Mouse (Mus musculus) left cerebral cortex, postnatal 14 days (tissue): ENCODE measurements around the gene Ltbp1. TPM values are rescaled to one million over a fixed set of nuclear protein-coding genes. Genes with fewer than 3 reads are reported as not detected.

Experiments
- DNase-seq, 2 experiments: peaks; one replicate each; pipeline ENCODE4 v3.0.0; 2021 to 2022; ENCODE audit warnings: low spot score in 2 of 2, mixed read lengths in 1 of 2
- intact Hi-C: fragments of 180-260 bp; cut with DNase I; formaldehyde crosslinking; loops from one replicate; pipeline ENCODE4 v1.15.1; 2025
- total RNA-seq, 2 experiments: library from RNA; stranded (reverse); gene quantifications; 2 replicates each; pipeline ENCODE4 v1.2.3; 2021

Ltbp1 gene
- total RNA-seq, 2 experiments from 2014 or later = 7.4 to 8.9 TPM

- intact Hi-C loops = no loop called here
- peak in 1 of 2 experiments; percentile 20 for DNase-seq
These were observed 302.0 kb downstream of the Ltbp1 start for GRCm38 (mm10) chr17:75307070-75308011.

- intact Hi-C loops = no loop called here
These were observed 311.7 kb downstream of the Ltbp1 start for GRCm38 (mm10) chr17:75317106-75317505.

GRCm38 (mm10) chr17:75323229-75323628 lies 317.9 kb downstream of the Ltbp1 start:
- intact Hi-C loops = no loop called here
- DNase-seq = no peak

More at GRCm38 (mm10) chr17:75317106-75317505, 311.7 kb downstream of the Ltbp1 start:
- peak in 1 of 2 experiments; percentile 11 for DNase-seq

GRCm38 (mm10) chr17:75323766-75324165 lies 318.4 kb downstream of the Ltbp1 start:
- DNase-seq = no peak
- intact Hi-C loops = no loop called here

GRCm38 (mm10) chr17:75328102-75328639 lies 322.8 kb downstream of the Ltbp1 start:
- no peak for DNase-seq
- intact Hi-C loops = no loop called here

- intact Hi-C loops = no loop called here
- no peak for DNase-seq
These were observed 325.0 kb downstream of the Ltbp1 start for GRCm38 (mm10) chr17:75330366-75330765.

- no peak for DNase-seq
- intact Hi-C loops = no loop called here
These were observed 326.1 kb downstream of the Ltbp1 start for GRCm38 (mm10) chr17:75331421-75331951.

- intact Hi-C loops = no loop called here
- DNase-seq = no peak
These were observed 326.9 kb downstream of the Ltbp1 start for GRCm38 (mm10) chr17:75332289-75332688.

- no peak for DNase-seq
- intact Hi-C loops = no loop called here
These were observed 327.6 kb downstream of the Ltbp1 start for GRCm38 (mm10) chr17:75333011-75333410.

- no peak for DNase-seq
- intact Hi-C loops = no loop called here
These were observed 328.4 kb downstream of the Ltbp1 start for GRCm38 (mm10) chr17:75333759-75334158.

GRCm38 (mm10) chr17:75335649-75336048 lies 330.3 kb downstream of the Ltbp1 start:
- no peak for DNase-seq
- intact Hi-C loops = no loop called here

- DNase-seq = no peak
These were observed 335.9 kb downstream of the Ltbp1 start for GRCm38 (mm10) chr17:75341227-75341626.

GRCm38 (mm10) chr17:75345116-75345515 lies 339.7 kb downstream of the Ltbp1 start:
- no peak for DNase-seq
- intact Hi-C loops = no loop called here

More at GRCm38 (mm10) chr17:75341227-75341626, 335.9 kb downstream of the Ltbp1 start:
- intact Hi-C loops = no loop called here

GRCm38 (mm10) chr17:75347414-75347813 lies 342.0 kb downstream of the Ltbp1 start:
- DNase-seq = no peak

GRCm38 (mm10) chr17:75349109-75349508 lies 343.7 kb downstream of the Ltbp1 start:
- peak; percentile 15 to 56 for DNase-seq
- intact Hi-C loops = no loop called here

More at GRCm38 (mm10) chr17:75347414-75347813, 342.0 kb downstream of the Ltbp1 start:
- intact Hi-C loops = no loop called here

GRCm38 (mm10) chr17:75349602-75350001 lies 344.2 kb downstream of the Ltbp1 start:
- DNase-seq = no peak
- intact Hi-C loops = no loop called here

- intact Hi-C loops = no loop called here
- DNase-seq = no peak
These were observed 348.0 kb downstream of the Ltbp1 start for GRCm38 (mm10) chr17:75353323-75353722.

GRCm38 (mm10) chr17:75355431-75355830 lies 350.1 kb downstream of the Ltbp1 start:
- intact Hi-C loops = no loop called here
- DNase-seq = no peak

- no peak for DNase-seq
- intact Hi-C loops = no loop called here
These were observed 354.7 kb downstream of the Ltbp1 start for GRCm38 (mm10) chr17:75360111-75360510.

GRCm38 (mm10) chr17:75366332-75366731 lies 361.0 kb downstream of the Ltbp1 start:
- DNase-seq = no peak
- intact Hi-C loops = no loop called here
